ENCODE assay signal across 13 mouse cellular contexts in genomic region chr11:30292221-30293160, GRCm38 (mm10). TPM values are rescaled to one million over a fixed set of nuclear protein-coding genes. Genes with fewer than 3 reads are reported as not detected.
DNase-seq lines count a peak whose midpoint lies in the region; ATAC-seq and TF ChIP-seq lines count a peak whose summit lies in the region.
"Had no signal": no experiment of that assay in that cellular context is flagged by ENCODE, and none has a peak within 500 bp of the region (broad histone marks: within the 10 kb centered on the region; RNA-seq: fewer than 3 reads in every experiment).

No protein-coding gene starts in this region.

- no peak for DNase-seq in kidney, postnatal 14 days
- no peak for DNase-seq in stomach, postnatal 0 days (ENCODE audit: low spot score)
- no peak for DNase-seq in ovary, postnatal 14 days (ENCODE audit: low spot score)
- no peak for DNase-seq in cerebellum, postnatal 36 days
- DNase-seq: cerebellum, postnatal 14 days; kidney, postnatal 25 days had no signal

- H3K27me3 ChIP-seq in kidney, embryonic 16.5 days (ENCODE audit: insufficient read depth, low read length), result no peaks in the 10 kb centered on the region
- H3K27me3 ChIP-seq in stomach, embryonic 16.5 days (ENCODE audit: control insufficient read depth, insufficient read depth, low read length), result no peaks in the 10 kb centered on the region
- H3K27me3 ChIP-seq in stomach, postnatal 0 days (ENCODE audit: control insufficient read depth, insufficient read depth, low read length), result no peaks in the 10 kb centered on the region
- H3K27me3 ChIP-seq in heart, embryonic 12.5 days (replicated peaks), result no peaks in the 10 kb centered on the region
- H3K27me3 ChIP-seq: CH12.LX; embryonic facial prominence, embryonic 12.5 days; limb, embryonic 13.5 days; midbrain, embryonic 15.5 days had no signal

- 89% methylated on average over 3 of the region's 3 CpGs for WGBS in kidney, embryonic 16.5 days
- WGBS in stomach, embryonic 16.5 days, result 86% methylated on average over 3 of the region's 3 CpGs
- 84% methylated on average over 3 of the region's 3 CpGs for WGBS in stomach, postnatal 0 days
- 65% methylated on average over 3 of the region's 3 CpGs for WGBS in heart, embryonic 12.5 days

- H3K36me3 ChIP-seq in kidney, embryonic 16.5 days (ENCODE audit: insufficient read depth, low read length), result no peaks in the 10 kb centered on the region
- no peaks in the 10 kb centered on the region for H3K36me3 ChIP-seq in stomach, embryonic 16.5 days (ENCODE audit: control insufficient read depth, insufficient read depth, low read length)
- H3K36me3 ChIP-seq in stomach, postnatal 0 days (ENCODE audit: control insufficient read depth, insufficient read depth, low read length), result no peaks in the 10 kb centered on the region
- H3K36me3 ChIP-seq in heart, embryonic 12.5 days, result no peaks in the 10 kb centered on the region
- H3K36me3 ChIP-seq: embryonic facial prominence, embryonic 12.5 days; limb, embryonic 13.5 days; midbrain, embryonic 15.5 days had no signal

- no peak overlapping the region for H3K4me3 ChIP-seq in kidney, embryonic 16.5 days (ENCODE audit: low read length)
- H3K4me3 ChIP-seq in stomach, embryonic 16.5 days (replicated peaks; ENCODE audit: low read length), result no peak overlapping the region
- H3K4me3 ChIP-seq in stomach, postnatal 0 days (ENCODE audit: low read depth, low read length), result no peak overlapping the region
- no peak overlapping the region for H3K4me3 ChIP-seq in heart, embryonic 12.5 days
- H3K4me3 ChIP-seq: embryonic facial prominence, embryonic 12.5 days; limb, embryonic 13.5 days; midbrain, embryonic 15.5 days had no signal

- 0 out of 2 replicates have a peak overlapping the region, but pooled peaks have one; percentile 11 for H3K9ac ChIP-seq in kidney, embryonic 16.5 days (replicated peaks; ENCODE audit: low read length)
- no peak overlapping the region for H3K9ac ChIP-seq in stomach, embryonic 16.5 days (ENCODE audit: low read length)
- no peak overlapping the region for H3K9ac ChIP-seq in stomach, postnatal 0 days (ENCODE audit: low read length)
- H3K9ac ChIP-seq in heart, embryonic 12.5 days, result no peak overlapping the region
- H3K9ac ChIP-seq: embryonic facial prominence, embryonic 12.5 days; limb, embryonic 13.5 days; midbrain, embryonic 15.5 days had no signal

- no peak for TF ChIP-seq CTCF in stomach, postnatal 0 days (IDR thresholded peaks at IDR 0.05; ENCODE audit: low read depth)

- no peak for TF ChIP-seq EP300 in stomach, postnatal 0 days (optimal IDR thresholded peaks at IDR 0.05)

- no peak overlapping the region for H3K4me2 ChIP-seq in kidney, embryonic 16.5 days (replicated peaks; ENCODE audit: low read depth, low read length)
- no peak overlapping the region for H3K4me2 ChIP-seq in stomach, embryonic 16.5 days (ENCODE audit: low read depth, low read length)
- no peak overlapping the region for H3K4me2 ChIP-seq in stomach, postnatal 0 days (replicated peaks; ENCODE audit: low read depth)
- no peak overlapping the region for H3K4me2 ChIP-seq in heart, embryonic 12.5 days
- H3K4me2 ChIP-seq: embryonic facial prominence, embryonic 12.5 days; limb, embryonic 13.5 days; midbrain, embryonic 15.5 days had no signal

- peak overlapping the region; percentile 54; the same call in 1 of the 2 replicates for H3K27ac ChIP-seq in kidney, embryonic 16.5 days (ENCODE audit: low read length)
- H3K27ac ChIP-seq in stomach, embryonic 16.5 days (ENCODE audit: low read length), result peak overlapping the region; percentile 72; the same call in 1 of the 2 replicates
- H3K27ac ChIP-seq in stomach, postnatal 0 days (replicated peaks), result no peak overlapping the region; the same call in 1 of the 2 replicates
- peak overlapping the region; percentile 74 for H3K27ac ChIP-seq in heart, embryonic 12.5 days (ENCODE audit: poor library complexity, severe bottlenecking)
- H3K27ac ChIP-seq: embryonic facial prominence, embryonic 12.5 days; midbrain, embryonic 15.5 days had no signal

- no peak for ATAC-seq in kidney, embryonic 16.5 days (ENCODE audit: low FRiP score, low TSS enrichment)
- no peak for ATAC-seq in stomach, embryonic 16.5 days (ENCODE audit: insufficient read depth, low FRiP score)
- ATAC-seq in stomach, postnatal 0 days (ENCODE audit: low FRiP score, low TSS enrichment), result no peak
- peak; percentile 26; the same call in 1 of the 2 replicates for ATAC-seq in heart, embryonic 12.5 days (ENCODE audit: insufficient number of reproducible peaks, low FRiP score)
- ATAC-seq: midbrain, embryonic 15.5 days had no signal

- H3K9me3 ChIP-seq in kidney, embryonic 16.5 days (ENCODE audit: low read length), result no peaks in the 10 kb centered on the region
- no peaks in the 10 kb centered on the region for H3K9me3 ChIP-seq in stomach, embryonic 16.5 days (replicated peaks; ENCODE audit: control insufficient read depth, low read length)
- no peaks in the 10 kb centered on the region for H3K9me3 ChIP-seq in stomach, postnatal 0 days (ENCODE audit: control insufficient read depth, low read length)
- H3K9me3 ChIP-seq in heart, embryonic 12.5 days (replicated peaks), result 0 out of 2 replicates have a peak, but pooled peaks cover 3% of the 10 kb centered on the region
- H3K9me3 ChIP-seq: embryonic facial prominence, embryonic 12.5 days; limb, embryonic 13.5 days; midbrain, embryonic 15.5 days had no signal

- peaks cover 31% of the 10 kb centered on the region for H3K4me1 ChIP-seq in kidney, embryonic 16.5 days (ENCODE audit: insufficient read depth, low read length)
- peaks cover 15% of the 10 kb centered on the region for H3K4me1 ChIP-seq in stomach, embryonic 16.5 days (ENCODE audit: control insufficient read depth, insufficient read depth, low read length)
- H3K4me1 ChIP-seq in stomach, postnatal 0 days (replicated peaks; ENCODE audit: control insufficient read depth, insufficient read depth), result no peaks in the 10 kb centered on the region; the same call in 1 of the 2 replicates
- H3K4me1 ChIP-seq in heart, embryonic 12.5 days (replicated peaks), result peaks cover 31% of the 10 kb centered on the region
- H3K4me1 ChIP-seq: embryonic facial prominence, embryonic 12.5 days; midbrain, embryonic 15.5 days had no signal

RNA-seq across cellular contexts. Expression of gene Sptbn1, which starts 24.5 kb away (rescaled TPM):
- 119 and 135 TPM in 2 replicates for polyA plus RNA-seq in kidney, embryonic 16.5 days (2015; fragmentation: Nextera tagmentation; extraction: Ambion mirVana)
- 106 and 110 TPM in 2 replicates for polyA plus RNA-seq in stomach, embryonic 16.5 days (2015; fragmentation: Nextera tagmentation; extraction: Ambion mirVana)
- 57.2 and 57.4 TPM in 2 replicates for polyA plus RNA-seq in stomach, postnatal 0 days (2015; fragmentation: Nextera tagmentation; extraction: Ambion mirVana)
- polyA plus RNA-seq in heart, embryonic 12.5 days (2016; fragmentation: Nextera tagmentation; extraction: Ambion mirVana), result 188 and 194 TPM in 2 replicates
